Mouse (Mus musculus) frontal cortex, postnatal 10 days (tissue): ENCODE data around the gene Tlx3.

Source experiments
- DNase-seq, 2 experiments: peaks; one replicate each; pipeline ENCODE4 v3.0.0; 2022; ENCODE audit warnings: low spot score in 2 of 2, mixed read lengths in 1 of 2

The Tlx3 gene

GRCm38 (mm10) chr11:33151128-33151779 is 52.1 kb downstream of the Tlx3 start:
- no peak for DNase-seq
